Mouse (Mus musculus): ENCODE measurements around the gene Car15. TPM values are rescaled to one million over a fixed set of nuclear protein-coding genes. Genes with fewer than 3 reads are reported as not detected.

The Car15 gene
- total RNA-seq, 1 experiment = 2.4 TPM

DNA sequence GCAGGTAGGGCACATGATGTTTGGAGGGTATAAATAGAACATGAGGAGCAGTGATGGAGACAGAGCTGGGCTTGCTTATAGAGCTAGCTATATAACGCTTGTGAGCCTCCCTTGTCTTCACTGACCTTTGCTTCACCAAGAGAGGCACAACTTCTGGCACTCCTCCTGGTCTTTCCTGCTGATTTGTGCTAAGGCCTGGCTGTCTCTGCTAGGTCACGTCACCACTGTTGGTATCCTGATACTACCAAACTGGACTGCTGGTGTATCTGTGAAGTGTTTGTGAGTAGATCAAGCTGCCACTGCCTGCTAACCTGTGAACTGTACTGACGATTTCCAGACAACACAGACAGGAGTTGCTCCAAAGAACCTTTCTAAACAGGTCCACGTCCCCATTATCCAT is 37.0 kb upstream of the Car15 start:
- TF ChIP-seq HCFC1 (IDR thresholded peaks at IDR 0.05; ENCODE audit: borderline replicate concordance, insufficient read depth, low read length) (no peak), CHD2 (IDR thresholded peaks at IDR 0.05; ENCODE audit: low read depth, low read length) (no peak), ZC3H11A (IDR thresholded peaks at IDR 0.05; ENCODE audit: borderline replicate concordance, low read depth, low read length) (no peak), MAFK (IDR thresholded peaks at IDR 0.05; ENCODE audit: insufficient read depth, low read depth, low read length) (no peak), ZNF384 (IDR thresholded peaks at IDR 0.05; ENCODE audit: low read depth, low read length) (no peak)
- peaks cover 6% of the 10 kb centered on the region; the same call in 1 of the 2 replicates for H3K36me3 ChIP-seq (ENCODE audit: control insufficient read depth, insufficient read depth, low read length, poor library complexity, severe bottlenecking)
- H3K4me3 ChIP-seq (ENCODE audit: insufficient read depth in 1 of 2, low read depth in 1 of 2, low read length in 2 of 2, poor library complexity in 1 of 2, severe bottlenecking in 1 of 2) = no peak overlapping the region

DNA sequence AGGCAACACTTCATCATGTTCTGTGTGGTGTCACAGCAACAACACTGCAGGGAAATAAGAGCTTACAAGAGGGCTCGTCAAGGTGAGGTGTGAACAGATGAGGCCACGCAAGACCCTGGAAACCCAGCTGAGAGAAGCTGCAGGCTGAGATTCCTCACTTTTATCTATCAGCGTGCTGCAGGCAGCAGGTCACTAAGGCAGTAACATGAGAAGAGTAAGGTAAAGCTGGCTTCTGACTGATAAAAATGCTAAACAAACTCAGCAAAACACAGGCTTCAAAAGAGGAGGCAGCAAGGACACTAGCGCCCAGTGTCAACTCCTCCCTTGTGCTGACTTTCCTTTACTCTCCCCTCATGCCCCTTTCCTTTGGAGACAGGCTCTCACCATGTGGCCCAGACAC is 34.8 kb upstream of the Car15 start:
- no peaks in the 10 kb centered on the region; a peak in 1 of 4 replicates for H3K4me1 ChIP-seq (ENCODE audit: control insufficient read depth in 2 of 2, insufficient read depth in 2 of 2, low read length in 2 of 2, poor library complexity in 1 of 2)
- DNase-seq (ENCODE audit: low read depth, low spot score) = no peak
- no peak overlapping the region for H3K4me3 ChIP-seq (ENCODE audit: insufficient read depth in 1 of 2, low read depth in 1 of 2, low read length in 2 of 2, poor library complexity in 1 of 2, severe bottlenecking in 1 of 2)
- no peaks in the 10 kb centered on the region for H3K9me3 ChIP-seq (ENCODE audit: control insufficient read depth, insufficient read depth, low read depth, low read length)
- no peak overlapping the region for H3K9ac ChIP-seq (ENCODE audit: insufficient read depth, low read depth, low read length, poor library complexity, severe bottlenecking)
- in situ Hi-C loops (cut with MboI; ENCODE audit: low sequenced_read_pairs in 2 of 2, unreplicated experiment in 2 of 2) = no loop called here
- peaks cover 8% of the 10 kb centered on the region; the same call in 1 of the 2 replicates for H3K36me3 ChIP-seq (ENCODE audit: control insufficient read depth, insufficient read depth, low read length, poor library complexity, severe bottlenecking)
- no peak overlapping the region for H3K27ac ChIP-seq (ENCODE audit: insufficient read depth, low read depth, low read length, poor library complexity, severe bottlenecking)
- TF ChIP-seq ZNF384 (IDR thresholded peaks at IDR 0.05; ENCODE audit: low read depth, low read length) (no peak), CHD2 (IDR thresholded peaks at IDR 0.05; ENCODE audit: low read depth, low read length) (no peak), HCFC1 (IDR thresholded peaks at IDR 0.05; ENCODE audit: borderline replicate concordance, insufficient read depth, low read length) (no peak), ZC3H11A (IDR thresholded peaks at IDR 0.05; ENCODE audit: borderline replicate concordance, low read depth, low read length) (no peak), MAFK (IDR thresholded peaks at IDR 0.05; ENCODE audit: insufficient read depth, low read depth, low read length) (no peak)

More for the DNA sequence above, 37.0 kb upstream of the Car15 start:
- Histone ChIP-seq H3K9ac (ENCODE audit: insufficient read depth, low read depth, low read length, poor library complexity, severe bottlenecking) (no peak overlapping the region), H3K27ac (ENCODE audit: insufficient read depth, low read depth, low read length, poor library complexity, severe bottlenecking) (no peak overlapping the region), H3K9me3 (ENCODE audit: control insufficient read depth, insufficient read depth, low read depth, low read length) (no peaks in the 10 kb centered on the region), H3K4me1 (ENCODE audit: control insufficient read depth in 2 of 2, insufficient read depth in 2 of 2, low read length in 2 of 2, poor library complexity in 1 of 2) (no peaks in the 10 kb centered on the region; a peak in 1 of 4 replicates)
- DNase-seq (ENCODE audit: low read depth, low spot score) = no peak
- in situ Hi-C loops (cut with MboI; ENCODE audit: low sequenced_read_pairs in 2 of 2, unreplicated experiment in 2 of 2) = no loop called here

DNA sequence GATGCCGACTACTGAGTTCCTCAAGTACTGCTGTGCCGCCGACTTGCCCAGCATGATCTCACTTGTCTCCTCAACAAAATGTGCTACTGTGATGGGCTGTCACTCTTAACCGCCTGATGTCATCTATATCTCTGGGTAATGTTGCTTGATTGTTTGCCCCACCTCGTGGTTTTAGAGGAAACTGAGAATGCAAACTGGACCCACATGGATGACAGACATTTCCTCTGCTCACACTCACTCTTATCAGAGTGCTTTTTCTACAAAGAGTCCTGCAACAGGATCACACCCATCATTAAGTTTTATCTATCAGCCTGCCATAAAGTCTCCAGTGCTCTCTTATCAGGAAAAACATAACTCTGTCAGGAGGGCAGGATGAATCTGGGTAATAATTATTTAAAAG is 33.1 kb upstream of the Car15 start:
- Histone ChIP-seq H3K9ac (ENCODE audit: insufficient read depth, low read depth, low read length, poor library complexity, severe bottlenecking) (no peak overlapping the region), H3K36me3 (ENCODE audit: control insufficient read depth, insufficient read depth, low read length, poor library complexity, severe bottlenecking) (peaks cover 11% of the 10 kb centered on the region; the same call in 1 of the 2 replicates), H3K4me1 (ENCODE audit: control insufficient read depth in 2 of 2, insufficient read depth in 2 of 2, low read length in 2 of 2, poor library complexity in 1 of 2) (peaks cover 0 to 2% of the 10 kb centered on the region in 2 experiments; a peak in 2 of 4 replicates), H3K27ac (ENCODE audit: insufficient read depth, low read depth, low read length, poor library complexity, severe bottlenecking) (no peak overlapping the region), H3K4me3 (ENCODE audit: insufficient read depth in 1 of 2, low read depth in 1 of 2, low read length in 2 of 2, poor library complexity in 1 of 2, severe bottlenecking in 1 of 2) (no peak overlapping the region), H3K9me3 (ENCODE audit: control insufficient read depth, insufficient read depth, low read depth, low read length) (no peaks in the 10 kb centered on the region)
- in situ Hi-C loops (cut with MboI; ENCODE audit: low sequenced_read_pairs in 2 of 2, unreplicated experiment in 2 of 2) = no loop called here
- DNase-seq (ENCODE audit: low read depth, low spot score) = no peak
- no peak for TF ChIP-seq ZC3H11A (IDR thresholded peaks at IDR 0.05; ENCODE audit: borderline replicate concordance, low read depth, low read length)

DNA sequence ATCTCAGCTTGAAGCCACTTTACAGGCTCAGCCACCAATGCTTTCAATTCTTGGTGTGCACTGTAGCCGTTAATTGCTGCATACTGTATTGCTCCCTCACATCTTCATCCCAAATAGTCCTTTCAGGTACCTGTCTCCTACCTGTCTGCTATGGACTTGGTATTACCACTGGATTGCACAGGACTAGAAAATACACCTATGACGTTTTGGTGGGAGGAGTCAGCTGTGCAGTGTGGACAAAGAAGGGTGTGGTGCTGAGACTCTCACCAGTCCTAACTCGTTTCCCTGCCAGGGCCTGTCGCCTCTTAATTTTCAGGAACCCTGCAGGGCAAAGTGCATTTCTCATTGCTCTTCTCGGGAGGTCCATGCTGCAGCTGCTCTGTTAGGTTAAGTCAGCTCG is 27.6 kb upstream of the Car15 start:
- Histone ChIP-seq H3K4me1 (ENCODE audit: control insufficient read depth in 2 of 2, insufficient read depth in 2 of 2, low read length in 2 of 2, poor library complexity in 1 of 2) (peaks cover 0 to 4% of the 10 kb centered on the region in 2 experiments; a peak in 3 of 4 replicates), H3K9ac (ENCODE audit: insufficient read depth, low read depth, low read length, poor library complexity, severe bottlenecking) (no peak overlapping the region), H3K9me3 (ENCODE audit: control insufficient read depth, insufficient read depth, low read depth, low read length) (no peaks in the 10 kb centered on the region), H3K4me3 (ENCODE audit: insufficient read depth in 1 of 2, low read depth in 1 of 2, low read length in 2 of 2, poor library complexity in 1 of 2, severe bottlenecking in 1 of 2) (no peak overlapping the region), H3K27ac (ENCODE audit: insufficient read depth, low read depth, low read length, poor library complexity, severe bottlenecking) (no peak overlapping the region), H3K36me3 (ENCODE audit: control insufficient read depth, insufficient read depth, low read length, poor library complexity, severe bottlenecking) (peaks cover 5% of the 10 kb centered on the region; the same call in 1 of the 2 replicates)
- in situ Hi-C loops (cut with MboI; ENCODE audit: low sequenced_read_pairs in 2 of 2, unreplicated experiment in 2 of 2) = no loop called here
- peak; percentile 59 for DNase-seq (ENCODE audit: low read depth, low spot score)
- TF ChIP-seq ZNF384 (IDR thresholded peaks at IDR 0.05; ENCODE audit: low read depth, low read length) (no peak), MAFK (IDR thresholded peaks at IDR 0.05; ENCODE audit: insufficient read depth, low read depth, low read length) (no peak), CHD2 (IDR thresholded peaks at IDR 0.05; ENCODE audit: low read depth, low read length) (no peak)

DNA sequence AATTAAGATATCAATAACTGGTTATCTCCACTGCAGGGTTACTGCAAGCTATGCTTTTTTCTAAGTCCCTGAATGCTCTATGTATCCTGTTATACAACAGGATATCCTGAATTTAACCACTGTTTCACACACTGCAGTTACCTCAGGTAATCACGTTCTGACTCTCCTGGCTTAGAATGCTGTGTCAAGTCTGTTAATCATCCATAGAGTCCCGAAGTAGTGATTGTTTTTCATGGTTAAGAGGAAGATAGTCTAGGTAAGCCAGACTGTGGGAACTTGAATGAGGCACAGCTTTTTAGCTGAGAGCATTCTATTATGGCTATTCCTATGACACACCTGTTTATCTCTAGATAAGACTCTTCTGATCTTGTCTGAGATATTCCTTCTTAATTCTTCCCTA is 27.1 kb upstream of the Car15 start:
- no peaks in the 10 kb centered on the region for H3K9me3 ChIP-seq (ENCODE audit: control insufficient read depth, insufficient read depth, low read depth, low read length)
- peaks cover 5% of the 10 kb centered on the region; the same call in 1 of the 2 replicates for H3K36me3 ChIP-seq (ENCODE audit: control insufficient read depth, insufficient read depth, low read length, poor library complexity, severe bottlenecking)

More for the DNA sequence above, 27.1 kb upstream of the Car15 start:
- Histone ChIP-seq H3K9ac (ENCODE audit: insufficient read depth, low read depth, low read length, poor library complexity, severe bottlenecking) (no peak overlapping the region), H3K27ac (ENCODE audit: insufficient read depth, low read depth, low read length, poor library complexity, severe bottlenecking) (no peak overlapping the region), H3K4me3 (ENCODE audit: insufficient read depth in 1 of 2, low read depth in 1 of 2, low read length in 2 of 2, poor library complexity in 1 of 2, severe bottlenecking in 1 of 2) (no peak overlapping the region), H3K4me1 (ENCODE audit: control insufficient read depth in 2 of 2, insufficient read depth in 2 of 2, low read length in 2 of 2, poor library complexity in 1 of 2) (peaks cover 0 to 4% of the 10 kb centered on the region in 2 experiments; a peak in 3 of 4 replicates)
- in situ Hi-C loops (cut with MboI; ENCODE audit: low sequenced_read_pairs in 2 of 2, unreplicated experiment in 2 of 2) = no loop called here
- TF ChIP-seq CHD2 (IDR thresholded peaks at IDR 0.05; ENCODE audit: low read depth, low read length) (no peak), HCFC1 (IDR thresholded peaks at IDR 0.05; ENCODE audit: borderline replicate concordance, insufficient read depth, low read length) (no peak), ZC3H11A (IDR thresholded peaks at IDR 0.05; ENCODE audit: borderline replicate concordance, low read depth, low read length) (no peak), MAFK (IDR thresholded peaks at IDR 0.05; ENCODE audit: insufficient read depth, low read depth, low read length) (no peak), ZNF384 (IDR thresholded peaks at IDR 0.05; ENCODE audit: low read depth, low read length) (no peak)
- no peak for DNase-seq (ENCODE audit: low read depth, low spot score)
